Comparison of ENCODE assay signal across 11 mouse cellular contexts in genomic region chr2:170036791-170037241, GRCm38 (mm10).
DNase-seq lines count a peak whose midpoint lies in the region; ATAC-seq and TF ChIP-seq lines count a peak whose summit lies in the region.
"Had no signal": no experiment of that assay in that cellular context is flagged by ENCODE, and none has a peak within 500 bp of the region (broad histone marks: within the 10 kb centered on the region; RNA-seq: fewer than 3 reads in every experiment).

No protein-coding gene starts in this region.

- DNase-seq in lung, postnatal 0 days (ENCODE audit: low spot score), result peak; percentile 20
- no peak for DNase-seq in lung, postnatal 36 days
- no peak for DNase-seq in urinary bladder, postnatal 14 days (ENCODE audit: low spot score)
- DNase-seq in gastrocnemius, postnatal 4 days (ENCODE audit: low spot score in 2 of 2), result no peak
- DNase-seq: thymus, postnatal 36 days had no signal

- H3K27ac ChIP-seq in forebrain, embryonic 13.5 days, result no peak overlapping the region
- no peak overlapping the region for H3K27ac ChIP-seq in forebrain, embryonic 12.5 days
- no peak overlapping the region for H3K27ac ChIP-seq in lung, postnatal 0 days (ENCODE audit: low read length)
- H3K27ac ChIP-seq in hindbrain, embryonic 16.5 days (ENCODE audit: low read depth, low read length), result no peak overlapping the region
- peak overlapping the region; percentile 23; the same call in 1 of the 2 replicates for H3K27ac ChIP-seq in midbrain, embryonic 16.5 days (ENCODE audit: low read length)
- H3K27ac ChIP-seq: heart, embryonic 15.5 days; liver, embryonic 12.5 days had no signal

- TF ChIP-seq EP300 in lung, postnatal 0 days (IDR thresholded peaks at IDR 0.05), result no peak

- no peak for TF ChIP-seq CTCF in lung, postnatal 0 days (IDR thresholded peaks at IDR 0.05)

- WGBS in forebrain, embryonic 13.5 days, result 22% methylated on average over 11 of the region's 11 CpGs
- 25% methylated on average over 11 of the region's 11 CpGs for WGBS in forebrain, embryonic 12.5 days
- WGBS in lung, postnatal 0 days, result 44% methylated on average over 11 of the region's 11 CpGs
- 21% methylated on average over 11 of the region's 11 CpGs for WGBS in hindbrain, embryonic 16.5 days
- WGBS in midbrain, embryonic 16.5 days, result 22% methylated on average over 11 of the region's 11 CpGs

- no peak overlapping the region for H3K9ac ChIP-seq in forebrain, embryonic 13.5 days
- H3K9ac ChIP-seq in forebrain, embryonic 12.5 days, result no peak overlapping the region
- H3K9ac ChIP-seq in lung, postnatal 0 days (replicated peaks; ENCODE audit: low read depth), result no peak overlapping the region
- H3K9ac ChIP-seq in hindbrain, embryonic 16.5 days (ENCODE audit: low read depth, low read length), result no peak overlapping the region
- H3K9ac ChIP-seq in midbrain, embryonic 16.5 days (ENCODE audit: low read depth, low read length), result no peak overlapping the region
- H3K9ac ChIP-seq: heart, embryonic 15.5 days; liver, embryonic 12.5 days had no signal

- H3K4me1 ChIP-seq in forebrain, embryonic 13.5 days, result peaks cover 23% of the 10 kb centered on the region
- H3K4me1 ChIP-seq in forebrain, embryonic 12.5 days, result peaks cover 17% of the 10 kb centered on the region; the same call in 1 of the 2 replicates
- no peaks in the 10 kb centered on the region for H3K4me1 ChIP-seq in lung, postnatal 0 days (ENCODE audit: insufficient read depth, low read depth, low read length)
- H3K4me1 ChIP-seq in hindbrain, embryonic 16.5 days (ENCODE audit: control insufficient read depth, insufficient read depth, low read depth, low read length), result peaks cover 9% of the 10 kb centered on the region
- peaks cover 9% of the 10 kb centered on the region for H3K4me1 ChIP-seq in midbrain, embryonic 16.5 days (ENCODE audit: control insufficient read depth, insufficient read depth, low read length)
- H3K4me1 ChIP-seq: heart, embryonic 15.5 days; liver, embryonic 12.5 days had no signal

- no peak overlapping the region for H3K4me3 ChIP-seq in forebrain, embryonic 13.5 days
- H3K4me3 ChIP-seq in forebrain, embryonic 12.5 days (replicated peaks), result no peak overlapping the region
- no peak overlapping the region for H3K4me3 ChIP-seq in lung, postnatal 0 days (ENCODE audit: low read depth, low read length)
- no peak overlapping the region for H3K4me3 ChIP-seq in hindbrain, embryonic 16.5 days (ENCODE audit: low read length)
- no peak overlapping the region for H3K4me3 ChIP-seq in midbrain, embryonic 16.5 days (ENCODE audit: low read depth, low read length)
- H3K4me3 ChIP-seq: heart, embryonic 15.5 days; liver, embryonic 12.5 days had no signal

- H3K27me3 ChIP-seq in forebrain, embryonic 13.5 days, result peaks cover 76% of the 10 kb centered on the region
- H3K27me3 ChIP-seq in forebrain, embryonic 12.5 days, result peaks cover 62% of the 10 kb centered on the region
- H3K27me3 ChIP-seq in lung, postnatal 0 days (replicated peaks; ENCODE audit: insufficient read depth, low read length), result no peaks in the 10 kb centered on the region
- H3K27me3 ChIP-seq in hindbrain, embryonic 16.5 days (replicated peaks; ENCODE audit: control insufficient read depth, insufficient read depth, low read length), result no peaks in the 10 kb centered on the region
- H3K27me3 ChIP-seq in midbrain, embryonic 16.5 days (ENCODE audit: control insufficient read depth, insufficient read depth, low read depth, low read length), result no peaks in the 10 kb centered on the region
- H3K27me3 ChIP-seq: heart, embryonic 15.5 days; liver, embryonic 12.5 days had no signal

- ATAC-seq in forebrain, embryonic 13.5 days, result peak; percentile 72; the same call in 1 of the 2 replicates
- no peak; the same call in 1 of the 2 replicates for ATAC-seq in forebrain, embryonic 12.5 days (ENCODE audit: low FRiP score)
- ATAC-seq in lung, postnatal 0 days, result no peak
- peak; percentile 63 for ATAC-seq in hindbrain, embryonic 16.5 days
- ATAC-seq in midbrain, embryonic 16.5 days, result no peak
- ATAC-seq: liver, embryonic 12.5 days had no signal

- H3K36me3 ChIP-seq in forebrain, embryonic 13.5 days (ENCODE audit: poor library complexity, severe bottlenecking), result no peaks in the 10 kb centered on the region
- no peaks in the 10 kb centered on the region for H3K36me3 ChIP-seq in forebrain, embryonic 12.5 days (replicated peaks)
- no peaks in the 10 kb centered on the region for H3K36me3 ChIP-seq in lung, postnatal 0 days (ENCODE audit: insufficient read depth, low read length)
- H3K36me3 ChIP-seq in hindbrain, embryonic 16.5 days (ENCODE audit: control insufficient read depth, insufficient read depth, low read length), result no peaks in the 10 kb centered on the region
- H3K36me3 ChIP-seq in midbrain, embryonic 16.5 days (ENCODE audit: control insufficient read depth, insufficient read depth, low read length), result no peaks in the 10 kb centered on the region
- H3K36me3 ChIP-seq: heart, embryonic 15.5 days; liver, embryonic 12.5 days had no signal

- no peaks in the 10 kb centered on the region for H3K9me3 ChIP-seq in forebrain, embryonic 13.5 days (replicated peaks)
- H3K9me3 ChIP-seq in forebrain, embryonic 12.5 days, result no peaks in the 10 kb centered on the region
- no peaks in the 10 kb centered on the region for H3K9me3 ChIP-seq in lung, postnatal 0 days (ENCODE audit: low read length)
- H3K9me3 ChIP-seq in hindbrain, embryonic 16.5 days (ENCODE audit: control insufficient read depth, low read length), result no peaks in the 10 kb centered on the region
- H3K9me3 ChIP-seq in midbrain, embryonic 16.5 days (replicated peaks; ENCODE audit: control insufficient read depth, low read length, poor library complexity, severe bottlenecking), result no peaks in the 10 kb centered on the region
- H3K9me3 ChIP-seq: heart, embryonic 15.5 days; liver, embryonic 12.5 days had no signal

- H3K4me2 ChIP-seq in forebrain, embryonic 13.5 days, result peak overlapping the region; percentile 27
- no peak overlapping the region for H3K4me2 ChIP-seq in forebrain, embryonic 12.5 days
- H3K4me2 ChIP-seq in lung, postnatal 0 days (replicated peaks; ENCODE audit: low read depth, low read length), result peak overlapping the region; percentile 14; the same call in 1 of the 2 replicates
- H3K4me2 ChIP-seq in hindbrain, embryonic 16.5 days (ENCODE audit: low read length), result peak overlapping the region; percentile 41
- peak overlapping the region; percentile 21 for H3K4me2 ChIP-seq in midbrain, embryonic 16.5 days (ENCODE audit: low read length)
- H3K4me2 ChIP-seq: heart, embryonic 15.5 days; liver, embryonic 12.5 days had no signal

Comparison
In these comparisons a context has a peak if more than half of its experiments do, and no peak if none do; other contexts are left out.
1. ATAC-seq: peak in forebrain, embryonic 13.5 days (single experiment) and hindbrain, embryonic 16.5 days (single experiment); none in forebrain, embryonic 12.5 days (single experiment), lung, postnatal 0 days (single experiment) and midbrain, embryonic 16.5 days (single experiment).